Mouse (Mus musculus): ENCODE measurements at regions not wholly inside any gene's neighbourhood (a gene's known extent, or its start where the extent isn't known, plus 50 kb on each side); places are given as distances from the start of the nearest gene placed in this dataset.
A peak's percentile ranks its signal among the peaks of the same experiment; 100 is the strongest.

DNA sequence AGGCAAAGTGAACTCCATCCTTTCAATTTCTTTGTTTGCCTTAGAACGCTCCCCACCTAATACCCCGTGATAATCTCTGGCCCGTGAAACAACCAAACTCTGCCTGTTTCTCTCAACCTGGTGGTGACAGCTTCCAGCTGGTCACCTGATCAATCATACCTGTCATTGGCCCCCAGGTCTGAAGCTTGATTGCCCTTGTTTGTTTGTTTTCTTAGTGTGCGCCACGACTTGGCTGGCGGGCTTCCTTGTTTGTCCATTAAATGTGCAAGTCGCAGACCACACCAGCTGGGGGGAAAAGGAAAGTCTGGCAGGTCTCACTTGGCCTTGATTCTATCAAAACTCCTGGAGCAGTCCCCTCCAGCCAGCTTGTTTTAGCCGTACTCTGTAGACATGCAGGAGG, 666.1 kb downstream of the Kcnj2 start:
- peak; percentile 9 to 12 for DNase-seq

DNA sequence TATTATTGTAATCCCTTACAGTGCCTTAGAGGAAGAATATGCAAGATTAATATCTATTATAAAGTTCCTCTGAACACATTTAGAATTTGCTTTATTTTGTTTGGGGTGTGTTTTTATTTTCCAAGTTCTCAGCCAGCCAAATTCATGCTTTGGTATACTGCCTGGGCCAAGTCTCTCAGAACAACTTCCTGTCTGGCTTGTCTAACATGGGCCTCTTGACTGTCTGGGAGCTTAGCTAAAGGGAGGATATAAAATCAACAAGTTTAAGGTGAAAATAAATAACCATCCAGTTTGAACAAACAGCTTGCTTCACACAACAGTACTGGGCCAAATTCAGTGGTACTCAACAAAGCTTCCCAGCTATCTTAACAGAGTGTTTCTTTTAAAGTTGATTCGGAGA, 669.5 kb downstream of the Kcnj2 start:
- DNase-seq, result no peak

DNA sequence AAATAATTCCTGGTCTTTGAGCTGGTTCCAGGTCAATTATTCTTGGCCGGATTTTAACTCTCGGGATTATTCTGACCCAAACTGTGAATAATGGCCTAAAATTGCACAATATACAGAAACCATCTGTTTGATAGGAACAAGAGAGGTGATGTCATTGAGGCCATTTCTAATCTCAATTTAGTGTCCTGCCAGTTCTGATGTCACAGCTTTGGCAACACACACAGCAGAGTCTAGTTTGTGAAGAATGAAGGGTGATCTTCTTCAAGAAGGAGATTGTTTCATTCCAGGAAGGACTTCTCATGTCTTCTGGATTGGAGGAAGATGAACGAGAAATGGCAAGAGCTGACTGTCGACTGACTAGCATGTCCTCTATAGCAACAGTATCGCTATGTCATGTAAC, 670.0 kb downstream of the Kcnj2 start:
- DNase-seq, result no peak

DNA sequence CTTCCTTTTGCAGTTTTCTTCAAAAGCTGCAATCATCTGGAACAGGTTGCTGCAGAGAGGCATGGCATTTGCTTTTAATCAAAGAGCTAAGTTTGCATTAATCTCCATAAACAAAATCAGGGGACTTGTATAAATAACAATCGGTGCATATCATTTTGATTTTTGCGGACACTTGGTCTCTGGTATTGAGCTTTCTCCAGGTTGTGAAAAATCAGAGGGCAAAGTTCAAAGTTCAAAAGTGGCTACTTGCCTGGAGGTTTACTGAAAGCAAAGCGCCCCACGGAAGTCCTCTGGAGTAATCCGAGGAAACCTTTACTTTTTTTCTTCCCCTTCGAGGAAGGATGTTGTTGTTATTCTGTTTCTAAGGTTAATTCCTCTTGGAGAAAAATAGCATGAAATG, 677.4 kb downstream of the Kcnj2 start:
- DNase-seq, result no peak

DNA sequence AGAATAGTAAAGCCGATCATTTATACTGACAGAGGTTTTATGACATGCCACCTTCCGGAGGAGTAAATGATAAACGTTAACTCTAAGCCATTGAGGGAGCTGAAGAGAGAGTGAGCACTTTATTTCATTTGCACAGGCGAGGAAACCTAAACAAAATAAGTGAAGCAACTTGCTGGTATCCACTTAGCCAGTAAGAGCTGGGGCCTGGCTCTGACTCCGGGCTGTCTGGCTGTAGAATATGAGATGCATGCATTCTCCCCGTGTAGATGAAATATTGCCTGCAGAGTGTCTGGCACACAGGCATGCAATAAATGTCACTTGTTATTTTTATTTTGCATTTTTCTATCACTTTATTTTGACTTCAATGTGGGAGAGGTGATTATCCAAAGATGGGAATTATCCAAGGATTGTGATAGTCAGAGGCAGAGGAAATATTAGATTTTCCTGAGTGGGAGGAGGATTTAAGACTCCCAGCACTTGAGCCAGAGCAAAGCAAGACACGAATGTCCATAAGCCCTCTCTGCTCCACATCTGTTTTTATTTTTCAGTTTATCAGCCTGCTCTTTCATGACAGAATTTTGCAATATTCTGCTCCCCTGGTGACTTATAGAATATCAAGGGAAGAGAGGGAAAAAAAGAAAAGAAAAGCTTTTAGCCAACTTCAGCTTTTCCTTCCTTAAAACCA, 681.4 kb downstream of the Kcnj2 start:
- no peak for DNase-seq

DNA sequence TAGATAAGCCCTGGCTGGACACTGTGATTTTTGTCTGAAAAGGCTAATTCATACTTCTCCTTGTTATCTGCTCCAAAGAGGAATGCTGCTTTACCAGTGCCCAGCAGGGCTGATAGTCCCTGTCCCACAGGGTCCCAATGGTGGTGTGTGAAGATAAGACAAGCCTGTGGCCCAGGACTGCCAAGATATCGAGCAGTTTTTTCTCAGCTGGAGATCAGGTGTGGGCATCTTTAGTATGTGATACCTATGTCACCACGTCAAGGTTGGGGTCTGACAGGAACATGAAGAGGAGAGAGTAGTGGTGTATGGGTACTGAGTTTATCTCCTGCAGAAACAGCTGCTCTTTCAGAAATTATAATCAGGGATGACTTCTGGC, 682.0 kb downstream of the Kcnj2 start:
- no peak for DNase-seq

DNA sequence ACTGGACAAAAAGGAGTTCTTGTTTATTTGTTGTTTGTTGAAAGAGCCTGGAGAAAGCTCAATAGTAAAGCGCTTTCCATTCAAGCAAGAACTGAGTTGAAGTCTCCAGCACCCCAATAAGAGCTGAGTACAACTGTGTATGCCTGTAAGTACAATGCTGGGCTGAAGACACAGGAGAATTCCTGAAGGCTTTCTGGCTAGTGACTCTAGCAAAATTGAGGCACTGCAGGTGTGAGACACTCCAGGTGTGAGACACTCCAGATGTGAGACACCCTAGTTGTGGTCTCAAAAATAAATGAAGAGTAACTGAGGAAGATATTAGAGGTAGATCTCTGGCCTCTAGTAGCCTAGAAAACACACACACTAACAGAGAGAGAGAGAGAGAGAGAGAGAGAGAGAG, 682.5 kb downstream of the Kcnj2 start:
- DNase-seq, result no peak

DNA sequence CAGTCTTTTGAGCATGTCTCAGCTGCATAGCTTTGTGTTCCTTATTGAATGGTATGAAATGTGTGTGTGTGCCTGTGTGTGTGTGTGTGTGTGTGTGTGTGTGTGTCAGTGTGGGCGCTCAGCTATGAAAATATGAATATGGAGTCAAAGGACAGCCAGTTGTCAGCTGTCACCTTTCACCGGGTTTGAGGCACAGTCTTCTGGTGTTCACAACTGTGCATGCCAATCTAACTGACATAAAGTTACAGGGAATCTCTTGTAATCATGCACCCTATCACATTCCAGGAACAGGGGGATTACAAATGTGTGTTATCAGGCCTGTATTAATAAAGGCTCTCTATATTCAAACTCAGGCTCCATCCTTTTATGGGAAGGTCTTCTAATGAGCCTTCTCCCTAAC, 688.8 kb downstream of the Kcnj2 start:
- DNase-seq, result no peak

DNA sequence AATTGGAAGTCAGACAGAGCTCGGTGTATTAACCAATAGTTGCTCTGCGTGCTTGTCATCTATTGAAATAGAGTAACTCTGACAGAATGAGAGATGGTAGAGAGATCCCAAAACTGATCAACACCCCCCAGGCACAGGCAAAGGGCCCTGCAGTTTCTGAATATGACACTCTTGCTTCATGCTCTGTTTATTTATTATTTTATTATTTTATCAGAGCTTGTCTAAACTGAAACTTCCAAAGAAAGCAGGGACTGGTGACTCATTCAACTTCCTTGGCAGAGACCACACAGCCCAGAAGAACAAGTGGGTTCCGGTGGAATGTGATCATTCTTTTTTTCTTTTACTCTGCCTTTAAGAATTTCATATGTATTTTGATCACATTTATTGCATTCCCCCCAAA, 697.1 kb downstream of the Kcnj2 start:
- DNase-seq, result no peak

DNA sequence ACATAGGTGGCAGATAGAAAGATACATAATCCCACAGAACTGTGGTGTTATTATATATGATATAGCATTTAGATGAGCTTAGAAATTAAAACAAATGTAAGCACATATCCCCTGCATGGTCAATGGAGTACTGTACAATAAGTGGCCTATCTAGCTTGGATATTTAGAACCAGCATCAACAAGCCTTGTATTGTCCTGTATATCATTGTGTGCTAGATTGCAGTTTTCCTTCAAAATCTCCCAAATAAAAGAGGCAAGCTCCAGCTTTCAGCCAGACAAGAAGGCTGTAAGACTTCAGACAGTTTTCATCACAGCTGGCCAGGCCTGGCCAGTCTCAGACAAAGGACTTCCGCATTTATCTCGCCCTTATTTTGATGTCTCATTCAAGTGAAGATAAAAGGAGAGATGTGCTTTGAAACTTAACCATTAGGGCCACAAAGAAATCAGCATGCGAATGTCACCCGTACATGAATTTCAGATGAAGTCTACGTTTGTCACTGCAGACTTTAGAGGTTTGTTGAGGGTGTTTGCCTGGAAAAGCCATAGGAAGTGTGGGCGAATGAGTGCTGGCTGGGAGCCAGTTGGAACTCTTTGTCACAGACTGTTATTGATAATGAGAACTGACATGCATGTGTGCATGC, 700.5 kb downstream of the Kcnj2 start:
- DNase-seq, result peak; percentile 5 to 18

DNA sequence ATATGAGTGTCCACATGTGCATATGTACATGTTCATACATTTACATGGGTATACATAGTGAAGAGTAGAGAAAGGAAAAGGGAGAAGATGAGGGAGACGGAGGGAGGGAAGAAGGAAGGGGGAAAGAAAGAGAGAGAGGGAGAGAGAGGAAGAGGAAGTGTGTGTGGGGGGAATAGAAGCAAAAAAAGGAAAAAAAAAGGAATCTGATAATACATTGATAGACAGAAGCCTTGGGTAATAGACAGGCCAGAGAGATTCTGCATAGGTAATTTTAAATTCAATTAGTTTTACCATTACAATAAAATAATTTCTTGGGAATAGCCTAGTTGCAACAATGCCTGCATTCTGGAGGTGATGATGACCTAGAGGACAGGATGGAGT, 701.0 kb downstream of the Kcnj2 start:
- DNase-seq, result no peak

DNA sequence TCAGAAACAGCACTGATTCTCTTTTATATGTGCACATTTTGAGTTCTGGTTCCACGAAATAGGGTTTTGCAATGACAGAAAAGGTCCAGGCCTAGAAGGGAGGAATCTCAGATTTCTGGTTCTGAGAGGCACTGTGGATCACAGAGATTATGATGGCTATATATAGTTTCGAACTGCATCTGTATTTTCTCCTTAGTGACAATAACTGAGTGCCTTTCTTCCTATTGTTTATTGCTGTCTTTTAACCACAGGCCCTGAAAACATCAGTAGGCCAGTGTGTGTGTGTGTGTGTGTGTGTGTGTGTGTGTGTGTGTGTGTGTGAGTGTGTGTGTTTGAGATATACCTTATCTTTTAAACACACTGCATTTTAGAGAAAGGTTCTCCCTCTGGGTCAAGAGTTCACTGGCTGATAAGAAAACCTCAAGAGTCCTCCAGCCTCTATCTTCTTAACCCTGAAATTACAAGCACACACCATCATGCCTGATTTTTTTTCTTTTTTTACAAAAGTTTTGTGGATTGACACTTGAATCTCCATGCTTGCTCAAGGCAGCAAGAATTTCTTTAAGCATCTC, 708.2 kb downstream of the Kcnj2 start:
- no peak for DNase-seq

DNA sequence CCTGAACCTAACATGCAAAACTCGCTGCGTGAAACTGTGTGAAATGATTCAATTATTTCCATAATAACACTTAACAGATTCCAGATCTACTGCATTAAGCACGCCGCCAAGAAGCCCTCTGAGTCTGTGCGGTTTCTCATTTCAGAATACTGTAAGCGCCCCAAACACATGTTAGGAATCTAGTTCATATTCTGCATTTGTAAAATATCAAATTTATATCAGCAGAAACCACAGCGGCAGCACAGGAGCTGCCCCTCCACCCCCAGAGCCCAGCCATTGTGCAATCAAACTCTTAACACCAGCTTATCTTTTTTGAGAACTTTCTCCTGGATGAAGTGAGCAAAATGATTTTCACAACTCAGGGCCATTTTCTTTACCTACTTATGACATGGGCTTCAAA, 715.4 kb downstream of the Kcnj2 start:
- DNase-seq, result no peak

DNA sequence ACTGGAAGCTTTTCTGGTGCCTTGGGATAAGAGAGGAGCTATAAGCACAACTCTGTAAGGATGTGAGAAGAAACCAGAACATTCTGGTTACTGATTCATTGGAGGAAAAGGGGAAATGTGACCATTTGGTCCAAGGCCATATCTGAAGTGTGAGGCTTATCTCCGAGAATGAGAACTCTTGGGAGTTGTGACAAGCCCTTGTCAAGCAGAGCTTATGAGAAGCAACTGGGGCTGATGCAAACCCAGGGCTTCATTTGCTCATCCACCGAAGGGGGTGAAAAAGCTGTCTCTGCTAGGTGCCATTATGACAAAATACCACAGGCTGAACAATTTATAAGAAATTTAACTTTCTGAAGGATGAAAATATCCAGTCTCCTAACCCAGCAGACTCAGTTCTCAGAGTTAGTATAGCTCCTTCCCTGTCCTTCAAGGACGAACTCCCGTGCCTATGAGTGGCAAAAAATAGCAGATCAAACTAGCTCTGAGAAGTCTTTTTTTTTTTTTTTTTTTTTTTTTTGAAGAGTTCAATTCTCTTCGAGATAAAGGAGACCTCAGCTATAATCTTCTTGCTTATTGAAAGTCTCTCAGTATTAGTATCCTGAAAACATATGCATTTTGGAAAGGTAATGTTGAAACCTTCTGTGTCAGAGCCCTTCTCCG, 725.4 kb downstream of the Kcnj2 start:
- DNase-seq, result no peak

DNA sequence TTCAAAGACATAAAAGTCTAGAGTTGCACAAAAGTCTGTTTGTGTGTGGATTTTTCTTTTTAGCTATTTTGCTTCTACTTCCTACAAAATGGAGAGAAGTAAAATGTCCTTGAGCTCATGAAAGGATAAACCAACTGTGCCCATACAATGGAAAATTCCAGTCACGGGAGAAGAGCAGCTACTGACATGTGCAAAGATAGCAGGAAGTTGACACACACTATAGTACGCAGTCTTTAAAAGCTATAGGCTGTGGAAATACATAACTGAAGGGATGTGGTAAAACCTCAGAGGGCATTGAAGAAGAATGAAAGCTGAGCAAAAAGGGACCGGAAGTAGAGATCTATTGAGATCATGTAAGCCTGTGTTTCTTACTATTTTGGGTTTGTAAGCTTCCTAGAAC, 735.1 kb downstream of the Kcnj2 start:
- no peak for DNase-seq

DNA sequence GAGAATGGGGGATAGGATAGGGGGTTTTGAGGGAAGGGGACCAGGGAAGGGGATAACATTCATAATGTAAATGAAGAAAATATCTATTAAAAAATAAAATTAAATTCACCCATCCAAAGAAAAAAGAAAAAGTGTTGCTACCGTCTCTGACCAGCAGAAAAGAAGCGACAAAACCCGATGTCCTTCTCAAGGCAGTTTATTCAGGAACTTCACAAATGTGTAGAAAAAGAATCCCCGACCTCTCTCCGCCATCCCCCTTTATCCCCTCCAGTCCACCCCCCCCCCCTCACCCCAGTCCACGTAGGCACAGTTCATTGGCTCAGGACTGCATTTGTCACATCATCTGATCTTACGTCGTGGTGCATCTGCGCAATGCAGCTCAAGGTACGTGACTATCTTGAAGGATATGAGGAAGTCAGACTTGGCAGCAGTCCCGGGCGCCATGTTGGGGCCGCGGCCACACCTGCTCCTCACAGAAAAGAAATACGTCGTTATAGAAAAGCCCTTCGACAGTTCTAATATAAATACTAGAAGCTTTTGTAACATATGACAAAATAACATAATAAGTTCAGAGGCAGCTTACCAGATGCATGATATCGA, 750.3 kb downstream of the Kcnj2 start:
- no peak for DNase-seq

DNA sequence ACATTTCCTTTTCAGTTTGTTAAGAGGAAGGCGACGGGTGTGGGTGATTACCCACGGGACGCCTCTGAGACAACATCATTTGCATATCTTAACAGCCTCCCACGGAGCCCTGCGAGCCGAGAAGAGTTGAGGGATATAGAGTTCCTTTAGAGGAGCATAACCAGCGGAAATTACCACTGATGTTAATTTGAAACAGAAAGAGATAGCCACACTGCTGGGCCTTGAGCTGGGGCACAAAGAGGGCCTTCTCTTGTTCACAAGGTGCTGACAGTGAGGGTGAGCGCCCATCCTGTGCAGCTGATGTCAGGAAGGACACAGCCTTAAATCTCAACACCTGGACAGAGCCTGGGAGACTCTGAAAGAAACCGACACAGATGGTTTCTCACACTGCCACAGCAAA, 752.2 kb downstream of the Kcnj2 start:
- DNase-seq, result no peak

DNA sequence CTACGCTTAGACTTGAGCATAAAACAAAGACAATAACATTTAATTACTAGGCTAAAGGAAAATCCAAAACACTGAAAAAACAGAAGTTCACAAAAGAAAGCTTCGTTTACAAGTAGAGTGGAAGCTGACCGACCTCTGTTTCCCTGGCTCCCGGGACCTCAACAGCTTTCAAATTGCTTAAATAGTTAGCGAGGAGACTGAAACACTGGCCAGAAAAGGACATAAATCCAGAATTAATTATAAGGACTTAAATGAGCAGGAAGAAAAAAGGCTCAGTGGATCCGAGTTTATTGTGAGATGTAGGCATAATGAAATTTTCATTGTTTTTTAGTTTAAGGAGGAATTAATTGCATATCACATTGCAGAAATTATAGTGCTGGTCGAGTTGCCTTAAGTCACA, 754.4 kb downstream of the Kcnj2 start:
- no peak for DNase-seq

DNA sequence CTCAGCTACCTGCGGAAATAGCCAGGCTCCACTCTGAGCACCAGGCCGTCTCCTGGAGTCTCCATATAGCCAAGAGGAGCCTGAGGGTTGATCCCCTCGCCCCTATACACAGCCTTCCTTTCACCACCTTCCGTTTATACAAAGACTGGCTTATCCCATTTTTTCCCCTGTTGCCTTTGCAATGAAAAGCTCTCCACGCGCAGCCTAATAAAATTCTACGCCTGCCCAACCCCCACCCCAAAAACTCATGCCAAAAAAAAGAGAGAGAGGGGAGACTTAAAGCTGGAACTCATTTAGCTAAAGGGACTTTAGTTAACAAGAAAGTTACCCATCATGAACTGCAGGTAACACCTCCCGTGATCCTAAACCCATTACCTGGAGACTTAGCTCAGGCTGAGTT, 762.5 kb downstream of the Kcnj2 start:
- no peak for DNase-seq

DNA sequence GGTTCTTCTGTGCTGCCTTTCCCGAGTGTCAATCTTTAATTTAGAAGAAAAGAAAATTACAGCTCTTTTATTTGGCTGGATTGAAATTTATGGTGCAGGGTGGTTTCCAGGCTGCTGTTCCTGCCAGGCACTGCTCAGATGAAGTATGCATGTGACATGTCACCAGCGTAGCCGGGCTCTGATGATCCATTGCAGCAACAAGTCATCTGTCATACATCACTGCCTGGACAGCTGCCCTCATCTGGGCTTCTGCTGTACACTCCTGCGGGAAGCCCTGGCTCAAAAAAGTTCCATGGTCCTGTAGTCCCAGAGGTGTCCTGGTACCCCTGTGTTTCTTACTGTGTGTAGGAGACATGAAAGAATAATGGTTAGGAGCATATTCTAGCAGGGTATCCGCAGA, 773.0 kb downstream of the Kcnj2 start:
- DNase-seq, result no peak

DNA sequence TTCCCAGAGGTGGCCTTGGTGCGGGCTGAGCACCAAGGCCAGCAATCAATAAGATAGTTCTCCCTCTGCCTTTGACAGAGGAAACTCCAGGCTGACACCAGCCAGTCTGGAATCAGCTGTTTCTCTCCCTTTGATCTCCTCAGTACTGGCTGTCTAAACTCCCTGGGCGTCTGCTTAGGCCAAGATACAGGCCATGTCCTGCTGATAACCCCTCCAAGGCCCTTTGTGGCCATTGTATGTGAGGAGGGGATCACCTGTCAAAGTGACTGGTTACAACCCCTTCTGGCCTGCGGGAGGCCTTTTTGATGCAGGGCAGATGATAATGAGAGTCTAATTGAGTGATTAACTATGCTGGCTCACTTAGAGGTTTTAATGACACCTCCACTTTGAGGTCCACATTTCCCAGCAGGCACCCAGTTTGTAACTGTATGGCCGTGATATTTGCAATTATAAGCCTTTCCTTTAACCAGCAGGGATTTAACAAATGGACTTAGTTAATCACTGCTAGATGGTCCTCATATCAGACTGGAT, 777.8 kb downstream of the Kcnj2 start:
- no peak for DNase-seq

DNA sequence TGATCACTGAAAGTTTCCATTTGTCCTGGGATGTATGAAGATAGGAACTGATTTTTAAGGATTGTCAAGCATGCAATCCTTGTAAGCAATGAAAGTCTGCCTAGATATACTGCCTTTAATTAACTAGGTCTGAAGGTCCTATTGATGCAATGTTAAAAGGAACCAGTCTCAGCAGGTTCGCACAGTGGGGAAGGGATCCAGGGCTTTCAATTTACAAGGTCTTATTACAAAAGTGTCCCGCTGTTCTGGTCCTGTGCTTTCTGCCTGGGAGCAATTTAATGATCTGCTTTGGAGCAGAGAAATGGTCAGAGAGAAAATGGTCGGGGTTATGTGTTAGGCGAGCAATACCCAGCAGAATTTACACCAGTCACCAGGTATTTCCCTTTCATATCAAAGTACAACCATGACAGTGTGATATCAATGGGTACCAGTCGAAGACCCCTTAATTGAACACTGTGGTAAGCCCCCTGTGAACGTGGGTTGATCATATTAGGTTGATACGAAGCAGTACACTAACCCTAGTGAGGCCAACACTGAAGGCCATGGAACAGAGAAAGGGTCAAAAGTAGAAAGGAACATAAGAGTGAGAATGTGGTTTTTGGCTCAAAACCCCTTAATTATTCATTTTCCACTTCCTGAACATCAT, 778.5 kb downstream of the Kcnj2 start:
- DNase-seq, result no peak

DNA sequence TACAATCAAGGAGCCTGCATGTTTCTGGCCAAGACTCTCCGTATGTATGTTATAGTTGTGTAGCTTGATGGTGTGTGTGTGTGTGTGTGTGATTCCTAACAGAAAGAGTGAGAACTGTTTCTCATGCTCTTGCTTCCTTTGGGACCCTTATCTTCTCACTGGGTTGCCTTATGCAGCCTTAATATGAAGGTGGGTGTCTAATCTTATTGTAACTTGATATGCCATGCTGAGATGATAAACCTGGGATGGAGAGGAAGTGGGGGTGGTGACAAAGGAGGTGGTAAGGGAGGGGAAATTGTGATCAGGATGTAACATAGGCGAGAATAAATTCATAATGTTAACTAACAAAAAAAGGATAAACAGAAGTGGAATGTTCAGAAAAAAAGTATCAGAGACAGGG, 791.3 kb downstream of the Kcnj2 start:
- no peak for DNase-seq
